Mouse (Mus musculus): ENCODE results near the gene Rbm19. TPM values are rescaled to one million over a fixed set of nuclear protein-coding genes. Genes with fewer than 3 reads are reported as not detected.

Rbm19 gene
- polyA plus RNA-seq, 1 experiment from 2014 or later, result 27.0 TPM

DNA sequence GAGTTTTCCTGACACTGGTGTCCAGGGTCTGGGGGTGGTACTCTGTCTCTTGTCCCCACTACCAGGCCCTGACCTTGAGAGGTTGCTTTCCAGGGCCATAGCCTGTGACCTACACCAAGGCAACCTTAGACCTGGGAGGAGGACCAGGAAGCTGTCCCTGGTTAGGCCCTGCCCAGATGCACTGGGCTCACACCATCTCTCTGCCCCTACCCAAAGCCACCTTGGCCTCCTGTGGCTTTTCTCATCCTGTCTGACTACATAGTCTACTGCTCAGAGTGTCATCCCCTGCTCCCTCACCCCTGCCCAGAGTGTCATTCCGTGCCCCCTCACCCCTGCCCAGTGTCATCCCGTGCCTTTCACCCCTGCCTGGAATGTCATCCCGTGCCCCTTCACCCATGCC is 19.6 kb downstream of the Rbm19 start:
- H3K9me3 ChIP-seq (replicated peaks; ENCODE audit: control insufficient read depth, low read length), result no peaks in the 10 kb centered on the region
- H3K4me3 ChIP-seq (ENCODE audit: low read depth, low read length), result no peak overlapping the region
- no peak overlapping the region for H3K4me2 ChIP-seq (ENCODE audit: low read depth, low read length)
- 65% methylated on average over 3 of the region's 3 CpGs for WGBS
- ATAC-seq (replicated peaks; ENCODE audit: insufficient number of reproducible peaks, low FRiP score, low TSS enrichment, low read depth) (no peak), DNase-seq (ENCODE audit: low spot score) (no peak)
- H3K27me3 ChIP-seq (ENCODE audit: control insufficient read depth, insufficient read depth, low read length), result no peaks in the 10 kb centered on the region
- no peaks in the 10 kb centered on the region for H3K36me3 ChIP-seq (replicated peaks; ENCODE audit: control insufficient read depth, insufficient read depth, low read depth, low read length)
- H3K27ac ChIP-seq (replicated peaks; ENCODE audit: low read depth, low read length), result no peak overlapping the region
- no peak overlapping the region for H3K9ac ChIP-seq (replicated peaks; ENCODE audit: low read length)
- no peaks in the 10 kb centered on the region for H3K4me1 ChIP-seq (ENCODE audit: control insufficient read depth, insufficient read depth, low read length)

GRCm38 (mm10) chr5:120136236-120136675 is 20.0 kb downstream of the Rbm19 start:
- Histone ChIP-seq H3K4me1 (ENCODE audit: control insufficient read depth, insufficient read depth, low read length) (no peaks in the 10 kb centered on the region), H3K9ac (replicated peaks; ENCODE audit: low read length) (no peak overlapping the region), H3K9me3 (replicated peaks; ENCODE audit: control insufficient read depth, low read length) (no peaks in the 10 kb centered on the region), H3K27me3 (ENCODE audit: control insufficient read depth, insufficient read depth, low read length) (no peaks in the 10 kb centered on the region), H3K4me3 (ENCODE audit: low read depth, low read length) (no peak overlapping the region), H3K36me3 (replicated peaks; ENCODE audit: control insufficient read depth, insufficient read depth, low read depth, low read length) (no peaks in the 10 kb centered on the region), H3K4me2 (ENCODE audit: low read depth, low read length) (no peak overlapping the region), H3K27ac (replicated peaks; ENCODE audit: low read depth, low read length) (no peak overlapping the region)
- DNase-seq (ENCODE audit: low spot score), result no peak
- WGBS, result 47% methylated on average over 10 of the region's 10 CpGs
- no peak for ATAC-seq (replicated peaks; ENCODE audit: insufficient number of reproducible peaks, low FRiP score, low TSS enrichment, low read depth)

DNA sequence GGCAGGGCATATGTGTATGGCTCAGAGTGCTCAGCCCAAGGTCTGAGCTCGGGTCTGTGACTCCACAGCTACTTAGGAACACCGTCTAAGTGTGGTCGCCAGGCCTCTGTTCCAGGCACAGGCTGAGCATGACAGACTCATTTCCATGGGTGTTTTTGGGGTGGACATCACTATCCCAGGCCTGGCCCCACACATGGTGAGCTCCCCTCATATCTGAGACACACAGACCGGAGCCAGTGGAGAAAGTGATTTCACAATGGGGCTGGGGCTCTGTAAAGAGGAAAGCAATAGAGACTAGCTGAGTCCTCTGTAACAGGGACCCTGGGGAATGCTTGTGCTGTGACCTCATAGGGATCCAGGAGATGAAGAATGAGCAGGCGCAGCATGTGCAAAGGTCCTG is 20.8 kb downstream of the Rbm19 start:
- H3K27ac ChIP-seq (replicated peaks; ENCODE audit: low read depth, low read length), result no peak overlapping the region
- ATAC-seq (replicated peaks; ENCODE audit: insufficient number of reproducible peaks, low FRiP score, low TSS enrichment, low read depth), result no peak

DNA sequence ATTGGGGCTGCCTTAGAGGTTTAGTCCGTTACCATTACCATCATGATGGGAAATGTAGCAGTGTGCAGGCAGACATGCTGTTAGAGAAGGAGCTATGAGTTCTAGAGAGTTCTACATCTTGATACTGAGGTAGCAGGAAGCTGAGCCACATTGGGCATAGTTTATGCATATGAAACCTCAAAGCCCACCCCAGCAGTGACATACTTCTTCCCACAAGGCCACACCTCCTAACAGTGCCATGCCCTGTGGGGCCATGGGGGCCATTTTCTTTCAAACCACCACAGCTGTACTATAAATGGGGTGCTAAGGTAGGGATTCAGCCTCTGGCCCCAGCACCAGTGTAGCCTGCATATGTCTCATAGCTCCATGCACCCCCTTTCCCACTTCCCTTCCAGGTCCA is 21.6 kb downstream of the Rbm19 start:
- H3K4me2 ChIP-seq (ENCODE audit: low read depth, low read length), result no peak overlapping the region
- H3K27me3 ChIP-seq (ENCODE audit: control insufficient read depth, insufficient read depth, low read length), result no peaks in the 10 kb centered on the region
- no peak overlapping the region for H3K27ac ChIP-seq (replicated peaks; ENCODE audit: low read depth, low read length)
- no peak overlapping the region for H3K9ac ChIP-seq (replicated peaks; ENCODE audit: low read length)
- no peaks in the 10 kb centered on the region for H3K9me3 ChIP-seq (replicated peaks; ENCODE audit: control insufficient read depth, low read length)
- ATAC-seq (replicated peaks; ENCODE audit: insufficient number of reproducible peaks, low FRiP score, low TSS enrichment, low read depth) (no peak), DNase-seq (ENCODE audit: low spot score) (no peak)
- 89% methylated on average over 1 of the region's 1 CpGs for WGBS
- H3K36me3 ChIP-seq (replicated peaks; ENCODE audit: control insufficient read depth, insufficient read depth, low read depth, low read length), result no peaks in the 10 kb centered on the region
- no peaks in the 10 kb centered on the region for H3K4me1 ChIP-seq (ENCODE audit: control insufficient read depth, insufficient read depth, low read length)
- H3K4me3 ChIP-seq (ENCODE audit: low read depth, low read length), result no peak overlapping the region

More for the DNA sequence above, 20.8 kb downstream of the Rbm19 start:
- no peak for DNase-seq (ENCODE audit: low spot score)
- no peaks in the 10 kb centered on the region for H3K36me3 ChIP-seq (replicated peaks; ENCODE audit: control insufficient read depth, insufficient read depth, low read depth, low read length)
- 92% methylated on average over 5 of the region's 5 CpGs for WGBS
- H3K9me3 ChIP-seq (replicated peaks; ENCODE audit: control insufficient read depth, low read length), result no peaks in the 10 kb centered on the region
- H3K27me3 ChIP-seq (ENCODE audit: control insufficient read depth, insufficient read depth, low read length), result no peaks in the 10 kb centered on the region
- no peak overlapping the region for H3K4me2 ChIP-seq (ENCODE audit: low read depth, low read length)
- no peak overlapping the region for H3K4me3 ChIP-seq (ENCODE audit: low read depth, low read length)
- H3K4me1 ChIP-seq (ENCODE audit: control insufficient read depth, insufficient read depth, low read length), result no peaks in the 10 kb centered on the region
- H3K9ac ChIP-seq (replicated peaks; ENCODE audit: low read length), result no peak overlapping the region

GRCm38 (mm10) chr5:120138406-120138805 is 22.1 kb downstream of the Rbm19 start:
- H3K4me3 ChIP-seq (ENCODE audit: low read depth, low read length), result no peak overlapping the region
- WGBS, result 89% methylated on average over 3 of the region's 3 CpGs
- no peaks in the 10 kb centered on the region for H3K9me3 ChIP-seq (replicated peaks; ENCODE audit: control insufficient read depth, low read length)
- DNase-seq (ENCODE audit: low spot score) (no peak), ATAC-seq (replicated peaks; ENCODE audit: insufficient number of reproducible peaks, low FRiP score, low TSS enrichment, low read depth) (no peak)
- no peaks in the 10 kb centered on the region; the same call in 1 of the 2 replicates for H3K36me3 ChIP-seq (replicated peaks; ENCODE audit: control insufficient read depth, insufficient read depth, low read depth, low read length)
- no peak overlapping the region for H3K9ac ChIP-seq (replicated peaks; ENCODE audit: low read length)
- no peak overlapping the region; the same call in 1 of the 2 replicates for H3K4me2 ChIP-seq (ENCODE audit: low read depth, low read length)
- H3K4me1 ChIP-seq (ENCODE audit: control insufficient read depth, insufficient read depth, low read length), result no peaks in the 10 kb centered on the region
- H3K27ac ChIP-seq (replicated peaks; ENCODE audit: low read depth, low read length), result no peak overlapping the region
- H3K27me3 ChIP-seq (ENCODE audit: control insufficient read depth, insufficient read depth, low read length), result no peaks in the 10 kb centered on the region

- no peak for ATAC-seq (replicated peaks; ENCODE audit: insufficient number of reproducible peaks, low FRiP score, low TSS enrichment, low read depth)
- no peaks in the 10 kb centered on the region; the same call in 1 of the 2 replicates for H3K36me3 ChIP-seq (replicated peaks; ENCODE audit: control insufficient read depth, insufficient read depth, low read depth, low read length)
- H3K4me3 ChIP-seq (ENCODE audit: low read depth, low read length), result no peak overlapping the region
- no peaks in the 10 kb centered on the region for H3K9me3 ChIP-seq (replicated peaks; ENCODE audit: control insufficient read depth, low read length)
- no peak overlapping the region for H3K27ac ChIP-seq (replicated peaks; ENCODE audit: low read depth, low read length)
- H3K4me2 ChIP-seq (ENCODE audit: low read depth, low read length), result no peak overlapping the region
- H3K27me3 ChIP-seq (ENCODE audit: control insufficient read depth, insufficient read depth, low read length), result no peaks in the 10 kb centered on the region
- no peak overlapping the region for H3K9ac ChIP-seq (replicated peaks; ENCODE audit: low read length)
- 64% methylated on average over 8 of the region's 8 CpGs for WGBS
- H3K4me1 ChIP-seq (ENCODE audit: control insufficient read depth, insufficient read depth, low read length), result no peaks in the 10 kb centered on the region
- no peak for DNase-seq (ENCODE audit: low spot score)
Measured at GRCm38 (mm10) chr5:120139224-120139623, 23.0 kb downstream of the Rbm19 start.

- Histone ChIP-seq H3K9me3 (replicated peaks; ENCODE audit: control insufficient read depth, low read length) (no peaks in the 10 kb centered on the region), H3K36me3 (replicated peaks; ENCODE audit: control insufficient read depth, insufficient read depth, low read depth, low read length) (no peaks in the 10 kb centered on the region; the same call in 1 of the 2 replicates), H3K4me2 (ENCODE audit: low read depth, low read length) (no peak overlapping the region), H3K27ac (replicated peaks; ENCODE audit: low read depth, low read length) (no peak overlapping the region), H3K27me3 (ENCODE audit: control insufficient read depth, insufficient read depth, low read length) (no peaks in the 10 kb centered on the region), H3K9ac (replicated peaks; ENCODE audit: low read length) (no peak overlapping the region), H3K4me3 (ENCODE audit: low read depth, low read length) (no peak overlapping the region), H3K4me1 (ENCODE audit: control insufficient read depth, insufficient read depth, low read length) (peaks cover 3% of the 10 kb centered on the region; the same call in 1 of the 2 replicates)
- DNase-seq (ENCODE audit: low spot score) (peak; percentile 46), ATAC-seq (replicated peaks; ENCODE audit: insufficient number of reproducible peaks, low FRiP score, low TSS enrichment, low read depth) (no peak)
- 58% methylated on average over 7 of the region's 7 CpGs for WGBS
Measured at GRCm38 (mm10) chr5:120143941-120144340, 27.7 kb downstream of the Rbm19 start.

GRCm38 (mm10) chr5:120145371-120146050 is 29.2 kb downstream of the Rbm19 start:
- H3K4me3 ChIP-seq (ENCODE audit: low read depth, low read length), result no peak overlapping the region
- no peak overlapping the region for H3K4me2 ChIP-seq (ENCODE audit: low read depth, low read length)
- no peaks in the 10 kb centered on the region for H3K27me3 ChIP-seq (ENCODE audit: control insufficient read depth, insufficient read depth, low read length)

More at GRCm38 (mm10) chr5:120145371-120146050, 29.2 kb downstream of the Rbm19 start:
- no peak for DNase-seq (ENCODE audit: low spot score)
- no peaks in the 10 kb centered on the region; the same call in 1 of the 2 replicates for H3K36me3 ChIP-seq (replicated peaks; ENCODE audit: control insufficient read depth, insufficient read depth, low read depth, low read length)
- H3K9me3 ChIP-seq (replicated peaks; ENCODE audit: control insufficient read depth, low read length), result no peaks in the 10 kb centered on the region
- no peak for ATAC-seq (replicated peaks; ENCODE audit: insufficient number of reproducible peaks, low FRiP score, low TSS enrichment, low read depth)
- peaks cover 3% of the 10 kb centered on the region; the same call in 1 of the 2 replicates for H3K4me1 ChIP-seq (ENCODE audit: control insufficient read depth, insufficient read depth, low read length)
- H3K9ac ChIP-seq (replicated peaks; ENCODE audit: low read length), result no peak overlapping the region
- 64% methylated on average over 19 of the region's 19 CpGs for WGBS
- H3K27ac ChIP-seq (replicated peaks; ENCODE audit: low read depth, low read length), result no peak overlapping the region
